Mouse (Mus musculus): ENCODE results near the gene Hbp1.

Hbp1 gene

DNA sequence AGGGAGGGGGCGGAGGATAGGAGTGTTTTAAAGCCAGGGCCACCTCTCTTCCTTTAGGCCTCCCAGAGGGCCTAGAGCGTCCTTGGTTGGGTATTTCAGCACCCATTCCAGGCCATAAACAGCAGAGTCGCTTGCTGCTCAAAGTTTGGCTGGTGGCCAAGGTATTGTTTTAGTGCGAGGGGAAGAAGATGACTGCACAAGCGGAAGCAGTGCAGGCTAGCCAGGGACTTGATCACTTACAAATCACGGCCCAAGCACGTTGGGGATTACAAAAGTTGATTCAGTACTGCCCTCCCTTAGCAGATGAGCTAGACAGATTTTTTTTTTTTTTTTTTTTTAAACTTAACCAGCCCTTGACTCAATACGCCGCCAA lies 310 bp upstream of the Hbp1 start:
- DNase-seq (ENCODE audit: low spot score in 2 of 2) = no peak

DNA sequence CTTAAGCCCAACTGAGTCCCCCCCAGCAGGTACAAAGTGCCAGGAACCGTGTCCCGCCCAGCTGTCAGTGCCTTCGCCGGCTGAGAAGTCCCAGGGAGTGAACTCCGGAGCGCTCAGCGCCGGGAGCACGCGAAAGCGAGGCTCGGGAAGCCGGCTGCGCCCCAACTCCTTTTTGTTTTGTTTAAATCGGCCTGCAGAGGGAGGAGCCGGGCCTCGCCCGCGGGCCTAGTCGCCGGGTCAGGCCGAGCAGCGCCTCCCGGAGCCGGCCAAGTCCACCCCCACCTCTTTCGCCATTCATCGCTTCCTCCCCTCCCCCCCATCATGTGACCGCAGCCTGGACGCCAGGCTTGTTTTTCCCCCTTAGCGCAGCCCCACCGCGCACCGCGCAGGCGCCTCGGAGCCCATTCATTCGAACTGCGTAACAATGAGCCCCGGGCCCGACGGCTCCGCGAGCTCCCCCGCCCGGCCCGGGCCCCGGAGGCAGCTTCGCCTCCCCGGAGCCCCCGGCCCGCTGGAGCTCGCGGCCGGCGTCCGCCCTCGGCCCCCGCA lies 1.1 kb downstream of the Hbp1 start:
- DNase-seq (ENCODE audit: low spot score in 2 of 2) = peak; percentile 83 to 88

DNA sequence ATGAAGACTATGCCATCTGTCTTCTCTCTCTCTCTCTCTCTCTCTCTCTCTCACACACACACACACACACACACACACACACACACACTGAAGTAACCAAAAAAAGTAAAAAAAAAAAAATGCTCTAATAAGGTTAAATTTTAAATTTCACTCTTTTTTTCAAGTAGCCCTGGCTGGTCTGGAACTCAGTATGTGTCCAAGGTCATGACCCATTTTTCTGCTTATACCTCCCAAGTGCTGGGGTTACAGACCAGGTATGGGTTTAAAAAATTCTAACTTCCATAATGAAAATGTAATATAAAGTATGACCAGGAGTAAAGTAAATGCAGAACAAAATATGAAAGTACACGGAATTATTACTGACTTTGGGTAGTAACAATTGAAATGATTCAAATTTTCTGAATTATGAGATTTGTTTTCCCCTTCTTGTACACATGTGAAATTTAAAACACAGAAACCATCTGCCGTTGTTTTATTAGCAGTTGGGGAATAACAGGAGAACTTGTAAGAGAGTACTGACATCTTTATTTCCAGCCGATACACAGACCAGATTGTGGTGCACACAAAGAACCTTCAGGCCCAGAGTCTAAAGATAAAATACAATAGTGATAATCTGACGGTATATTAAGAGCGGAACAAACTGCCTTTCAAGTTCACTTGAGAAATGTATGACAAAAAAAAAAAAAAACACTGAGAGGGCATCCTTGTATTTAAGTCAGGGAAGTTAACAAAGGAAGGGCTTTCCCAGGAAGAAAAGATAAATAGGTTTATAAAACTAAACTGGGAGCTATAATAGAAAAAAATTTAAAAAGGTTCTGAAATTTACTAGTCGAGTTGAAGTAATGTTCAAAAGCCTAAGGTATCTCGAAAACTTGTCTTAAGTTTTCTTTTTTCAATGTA lies 2.0 kb downstream of the Hbp1 start:
- DNase-seq (ENCODE audit: low spot score in 2 of 2) = no peak

DNA sequence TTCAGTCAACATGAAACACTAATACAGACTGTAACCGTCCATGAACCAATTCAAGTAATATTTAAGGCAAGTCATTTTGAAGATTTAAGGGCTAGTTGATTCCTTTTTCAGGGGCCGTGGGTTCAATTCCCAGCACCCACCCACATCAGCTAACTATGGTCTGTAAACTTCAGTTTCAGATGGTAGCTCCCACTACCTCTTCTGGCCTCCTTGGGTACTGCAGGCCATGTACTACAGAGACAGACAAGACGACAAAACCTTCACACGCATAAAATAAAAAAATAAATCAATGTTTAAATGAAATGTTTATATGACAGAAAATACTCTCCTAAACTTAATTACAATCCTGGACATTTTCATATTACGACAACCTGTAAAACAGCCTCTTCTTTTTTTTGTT lies 2.9 kb downstream of the Hbp1 start:
- DNase-seq (ENCODE audit: low spot score in 2 of 2) = no peak

DNA sequence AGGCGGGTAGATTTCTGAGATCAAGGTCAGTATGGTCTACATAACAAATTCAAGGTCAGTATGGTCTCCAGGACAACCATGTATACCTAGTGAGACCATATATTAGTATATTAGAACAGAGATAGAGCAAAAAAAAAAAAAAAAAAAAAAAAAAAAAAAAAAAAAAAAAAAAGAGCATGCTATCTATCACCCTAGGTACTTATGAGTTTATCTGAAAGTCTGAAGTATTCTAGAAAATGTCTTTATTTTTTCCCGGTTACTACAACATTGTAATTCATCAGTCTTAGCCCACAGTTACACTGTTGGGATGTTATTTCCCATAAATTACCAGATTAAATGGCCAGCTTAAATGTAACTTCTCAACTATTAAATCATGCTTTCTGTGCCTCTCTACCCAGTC lies 5.9 kb downstream of the Hbp1 start:
- no peak for DNase-seq (ENCODE audit: low spot score in 2 of 2)

DNA sequence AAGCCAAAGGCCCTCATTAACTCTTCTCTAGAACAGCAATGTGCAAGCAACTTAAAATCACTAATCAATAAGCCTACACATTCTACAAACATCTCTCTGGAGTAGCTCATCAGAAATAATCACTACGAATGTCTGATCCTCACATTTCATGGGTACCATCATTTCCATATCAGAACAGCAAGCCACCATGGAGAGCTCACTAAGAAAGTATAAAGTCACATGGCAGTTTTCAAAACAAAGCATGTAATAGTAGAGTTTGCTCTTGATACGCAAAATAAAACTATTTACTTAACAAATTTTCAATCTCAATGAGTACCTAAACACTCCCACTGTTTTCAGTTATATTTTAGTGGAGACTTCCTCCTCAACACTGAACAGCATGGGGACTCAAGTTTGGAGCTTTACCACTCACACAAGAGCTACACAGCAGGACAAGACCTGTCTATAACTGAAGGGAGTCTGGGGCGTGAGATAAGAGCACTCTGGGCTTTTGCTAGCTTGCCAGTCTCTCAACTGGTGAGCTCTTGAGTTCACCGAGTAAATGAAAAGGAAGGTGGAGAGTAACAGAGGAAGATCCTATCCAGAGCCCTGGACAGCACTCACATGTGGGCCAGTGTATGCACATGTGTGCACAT lies 7.2 kb downstream of the Hbp1 start:
- no peak for DNase-seq (ENCODE audit: low spot score in 2 of 2)

DNA sequence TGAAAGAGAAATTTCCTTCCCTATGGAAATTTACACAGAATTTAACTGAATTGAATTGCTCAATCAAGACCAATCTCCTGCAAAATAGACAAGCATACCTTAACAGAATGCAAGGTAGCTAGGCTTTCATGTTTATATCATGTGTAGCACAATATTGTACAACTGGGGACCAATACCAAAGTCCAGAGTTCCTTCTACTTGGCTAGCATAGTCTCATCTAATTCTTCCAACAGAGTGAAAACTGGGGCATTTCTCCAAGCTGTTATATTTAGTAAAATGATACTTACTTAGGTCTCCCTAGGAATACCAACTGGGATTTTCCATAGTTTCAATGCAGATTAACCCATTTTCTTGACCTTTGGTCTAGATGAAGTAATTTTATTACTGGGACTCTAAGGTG lies 11.3 kb downstream of the Hbp1 start:
- no peak for DNase-seq (ENCODE audit: low spot score in 2 of 2)

DNA sequence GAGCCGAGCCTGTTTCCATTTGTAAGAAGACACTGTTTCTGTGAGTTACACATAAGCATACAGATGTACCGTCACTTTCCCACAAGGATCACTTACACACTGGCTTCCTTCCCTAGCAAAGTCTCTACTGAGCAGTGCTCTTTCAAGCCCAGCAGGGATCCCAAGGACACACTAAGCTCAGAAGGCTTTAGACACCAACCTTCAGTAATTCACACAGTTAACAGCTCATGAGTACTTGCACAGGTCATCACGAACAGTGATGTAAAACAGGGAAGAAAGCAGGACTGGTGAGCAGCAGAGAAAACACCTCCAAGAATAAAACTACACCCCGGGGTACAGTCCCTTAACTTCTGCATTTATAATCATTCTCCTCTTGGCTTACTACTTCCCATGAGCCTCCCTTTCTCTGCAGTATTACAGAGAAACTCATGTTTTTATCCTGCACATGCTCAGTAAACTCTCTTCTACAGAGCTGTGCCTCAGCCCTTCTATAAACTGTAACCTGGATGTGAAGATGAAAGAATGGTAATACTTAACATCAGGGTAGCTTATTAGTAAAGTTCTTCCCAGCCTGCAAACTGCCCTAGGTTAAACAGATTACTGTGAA lies 11.8 kb downstream of the Hbp1 start:
- no peak for DNase-seq (ENCODE audit: low spot score in 2 of 2)

DNA sequence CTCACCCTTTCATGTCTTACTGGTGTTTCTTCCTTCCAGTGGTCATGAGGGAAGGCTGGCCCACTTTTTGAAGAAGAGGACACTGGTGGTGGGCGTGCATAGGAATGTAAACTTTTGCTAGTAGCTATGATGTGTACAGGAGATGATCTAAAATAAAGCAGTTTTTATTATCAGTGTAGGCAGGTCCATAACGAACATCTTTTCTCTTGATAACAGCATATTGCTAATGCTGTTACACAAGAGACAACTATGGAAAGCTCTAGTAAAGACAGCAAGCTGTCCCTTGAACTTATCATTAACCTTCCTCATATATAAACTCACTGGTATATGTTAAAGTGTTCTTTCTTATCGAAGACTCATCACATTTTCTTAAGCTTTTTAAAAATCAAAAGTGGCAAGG lies 12.7 kb downstream of the Hbp1 start:
- DNase-seq (ENCODE audit: low spot score in 2 of 2) = no peak

DNA sequence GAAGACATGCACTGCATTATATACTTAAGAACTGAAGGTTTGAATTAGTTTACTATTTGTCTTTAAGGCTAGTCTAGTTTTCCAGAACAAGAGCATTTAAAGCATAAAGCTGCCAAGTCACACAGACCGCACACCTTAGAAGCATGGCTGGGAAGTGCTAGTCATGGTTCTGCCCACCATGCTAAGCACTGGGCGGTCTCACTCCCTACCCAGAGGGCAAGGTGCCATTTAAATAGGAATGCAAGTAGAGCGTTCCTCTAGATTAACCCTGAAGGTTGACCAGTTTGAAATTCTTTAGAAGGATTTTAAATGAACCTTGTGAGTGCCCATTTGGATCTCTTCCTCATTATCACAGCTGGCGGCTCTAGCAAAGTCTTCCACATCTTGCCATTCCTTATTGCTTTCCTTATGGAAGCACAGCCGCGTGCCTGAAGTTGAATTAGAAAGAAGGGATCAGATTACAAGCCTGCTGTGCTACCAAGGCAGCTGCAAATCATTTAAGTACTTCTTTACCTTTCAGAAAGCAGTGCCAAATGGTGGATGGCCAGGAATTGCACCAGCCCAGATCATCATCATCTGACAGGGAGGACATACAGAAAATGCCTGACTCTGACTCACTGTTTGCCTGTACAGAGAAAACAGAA lies 13.6 kb downstream of the Hbp1 start:
- no peak for DNase-seq (ENCODE audit: low spot score in 2 of 2)

DNA sequence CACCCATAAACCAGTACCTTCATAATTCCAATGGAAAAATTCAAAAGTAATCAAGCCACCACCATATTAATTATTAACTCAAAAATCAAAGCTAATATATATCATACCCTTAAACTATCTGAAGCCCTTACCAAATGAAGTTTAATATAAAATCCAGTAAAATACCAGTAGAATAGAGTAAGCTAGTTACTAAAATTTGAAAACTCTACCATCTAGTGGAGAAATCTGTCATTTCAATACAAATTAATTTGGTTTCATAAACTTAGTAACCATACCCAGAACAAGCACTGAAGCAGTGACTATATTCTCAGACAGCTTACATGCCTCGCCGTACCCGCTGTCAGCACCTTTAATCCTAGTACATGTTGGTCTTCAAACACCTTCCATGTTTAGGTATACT lies 18.5 kb downstream of the Hbp1 start:
- no peak for DNase-seq (ENCODE audit: low spot score in 2 of 2)

DNA sequence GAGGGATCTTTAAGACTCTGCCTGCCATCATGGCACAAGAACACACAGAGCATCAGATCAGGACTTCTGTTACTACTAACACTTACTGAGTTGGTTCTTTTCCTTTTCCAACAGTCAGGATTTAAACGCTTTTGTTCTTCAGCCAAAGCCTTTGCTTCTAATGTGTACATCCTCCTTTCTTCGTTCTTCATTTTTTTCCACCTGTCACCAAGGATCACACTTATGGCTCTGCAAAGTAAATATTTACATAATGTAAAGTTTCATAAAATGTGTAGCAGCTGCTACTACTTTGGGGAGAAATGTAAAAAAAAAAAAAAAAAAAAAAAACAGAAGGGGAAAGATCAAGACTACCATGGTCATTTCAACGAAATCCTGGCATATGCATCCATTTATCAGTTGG lies 21.8 kb downstream of the Hbp1 start:
- no peak for DNase-seq (ENCODE audit: low spot score in 2 of 2)

DNA sequence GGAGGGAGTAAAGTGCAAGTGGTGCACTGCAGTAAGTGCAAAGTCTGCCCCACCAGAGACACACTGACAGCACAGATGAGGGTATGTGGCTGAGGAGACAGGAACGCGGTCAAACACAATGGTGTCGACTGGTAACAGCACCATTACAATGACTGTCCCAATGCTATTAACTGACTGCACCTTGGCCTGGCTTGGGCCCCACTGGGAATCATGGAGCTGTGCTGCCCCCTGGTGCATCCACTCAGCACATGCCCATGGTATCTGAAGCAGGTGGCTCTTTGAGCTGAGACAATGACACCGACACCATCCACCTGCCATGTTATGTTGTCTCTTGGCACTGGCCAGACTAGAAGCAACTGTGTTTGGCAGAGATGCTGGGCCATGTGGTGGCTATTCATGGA lies 23.7 kb downstream of the Hbp1 start:
- peak in 1 of 2 experiments; percentile 54 for DNase-seq (ENCODE audit: low spot score in 2 of 2)

DNA sequence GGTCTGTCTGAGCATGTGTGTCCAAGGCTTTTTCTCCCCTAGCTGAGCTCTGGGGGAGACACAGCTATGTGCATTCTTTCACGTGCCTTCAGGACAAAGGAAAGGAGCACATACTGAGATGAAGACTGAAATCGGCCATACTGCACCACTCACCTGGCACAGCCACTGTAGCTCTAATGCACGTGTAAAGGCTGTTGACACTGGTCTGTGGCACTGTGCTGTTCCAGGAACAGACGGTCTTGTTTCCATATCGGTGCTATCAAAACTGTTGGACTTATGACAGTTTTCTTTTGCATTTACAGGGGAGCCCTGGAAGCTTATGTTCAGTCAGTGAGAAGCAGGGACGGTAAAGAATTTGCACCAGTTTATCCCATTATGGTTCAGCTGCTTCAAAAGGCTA lies 25.0 kb downstream of the Hbp1 start:
- no peak for DNase-seq (ENCODE audit: low spot score in 2 of 2)

DNA sequence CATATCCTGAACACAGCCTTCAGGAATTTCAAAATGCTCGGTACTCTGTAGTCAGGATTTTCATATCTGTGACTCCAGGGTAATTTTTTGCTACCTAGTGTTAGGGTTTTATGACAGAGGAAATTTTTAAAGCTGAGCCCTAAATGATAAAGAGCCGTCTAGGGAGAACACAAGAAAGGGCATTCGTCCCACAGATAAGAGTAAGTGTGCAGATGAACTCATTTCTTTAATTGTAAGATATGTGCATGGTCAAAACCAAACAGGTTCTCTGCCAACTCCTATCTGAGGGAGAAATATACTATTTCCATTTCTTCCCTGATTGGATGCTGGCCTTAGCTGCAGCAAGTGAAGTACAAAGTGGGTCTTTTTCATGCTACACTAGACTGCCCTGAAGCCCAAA lies 26.2 kb downstream of the Hbp1 start:
- no peak for DNase-seq (ENCODE audit: low spot score in 2 of 2)

DNA sequence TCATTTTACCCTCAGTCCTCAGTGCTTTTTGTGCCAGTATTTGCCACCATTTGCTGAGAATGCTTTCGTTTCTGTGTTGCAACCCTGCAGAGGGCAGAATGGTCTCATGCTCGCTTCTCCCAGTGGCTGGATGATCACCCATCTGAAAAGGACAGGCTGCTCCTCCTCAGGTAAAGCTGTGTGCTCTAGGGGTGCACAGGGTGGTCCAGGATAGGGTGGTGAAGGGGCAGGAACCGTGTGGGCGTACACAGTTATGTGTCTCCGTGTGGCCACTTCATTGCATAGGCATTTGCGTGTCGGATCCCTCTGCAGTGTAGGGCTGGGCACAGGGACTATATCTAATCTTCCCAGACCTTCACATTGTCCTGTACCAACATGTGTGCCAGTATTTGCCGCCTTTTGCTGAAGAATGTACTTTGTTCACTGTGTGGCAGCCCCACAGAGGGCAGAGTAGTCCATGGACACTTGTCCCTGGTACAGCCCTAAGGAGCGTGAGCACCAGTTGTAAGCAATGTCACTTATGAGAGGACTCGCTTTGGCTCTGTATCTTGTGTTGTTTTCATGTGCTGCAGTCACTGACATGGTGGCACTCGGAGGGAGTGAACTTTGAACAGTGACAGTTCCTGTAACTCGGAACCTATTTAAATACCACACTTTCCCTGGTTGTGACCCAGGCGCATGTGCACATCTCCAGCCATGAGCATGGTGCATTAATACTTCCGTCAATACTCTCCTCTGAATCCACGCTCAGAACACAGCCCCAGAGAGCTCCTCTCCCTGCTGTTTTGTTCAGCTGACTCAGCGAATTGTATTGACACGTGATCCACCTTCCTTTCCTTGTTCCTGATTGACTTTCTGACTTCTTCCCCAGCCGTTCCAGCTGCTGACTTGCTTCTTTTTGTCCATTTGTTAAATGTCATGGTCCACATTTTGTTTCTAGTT lies 29.6 kb downstream of the Hbp1 start:
- no peak for DNase-seq (ENCODE audit: low spot score in 2 of 2)

DNA sequence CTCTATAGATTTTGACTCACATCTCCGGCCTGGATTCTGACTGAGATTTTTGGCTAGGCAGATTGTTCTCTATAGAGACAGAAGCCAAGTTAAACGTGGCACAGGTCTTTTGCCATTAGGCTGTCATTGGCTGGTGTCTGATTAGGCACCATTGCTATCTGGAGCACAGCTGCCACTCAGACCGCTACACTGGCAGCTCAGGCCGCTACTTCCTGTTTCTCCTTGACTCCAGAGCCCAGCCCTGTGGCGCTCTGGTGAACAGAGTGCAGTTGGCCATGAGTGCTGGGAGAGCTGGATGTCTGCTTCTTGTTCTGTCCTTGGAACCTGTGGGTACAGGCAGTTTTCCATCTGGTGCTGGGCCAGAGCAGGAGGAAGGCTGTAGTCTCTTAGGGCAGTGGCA lies 33.1 kb downstream of the Hbp1 start:
- DNase-seq (ENCODE audit: low spot score in 2 of 2) = no peak

DNA sequence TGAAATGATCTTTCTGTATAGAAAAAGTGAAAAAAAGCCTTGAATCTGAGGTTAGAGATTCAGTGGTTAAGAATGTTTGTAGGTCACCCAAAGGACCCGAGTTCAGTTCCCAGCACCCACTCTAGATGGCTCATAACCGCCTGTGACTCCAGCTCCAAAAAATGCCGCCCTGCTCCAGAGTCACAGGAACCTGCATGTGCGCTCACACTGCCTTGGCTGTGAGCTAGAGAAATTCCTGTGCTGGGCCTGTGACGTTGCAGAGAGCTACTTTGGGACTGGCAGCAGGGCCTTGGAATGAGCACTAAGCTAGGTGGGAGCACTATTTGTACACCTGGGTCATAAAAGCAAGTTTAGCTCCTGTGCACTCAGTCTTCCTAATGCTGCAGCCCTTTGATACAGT lies 33.6 kb downstream of the Hbp1 start:
- no peak for DNase-seq (ENCODE audit: low spot score in 2 of 2)

DNA sequence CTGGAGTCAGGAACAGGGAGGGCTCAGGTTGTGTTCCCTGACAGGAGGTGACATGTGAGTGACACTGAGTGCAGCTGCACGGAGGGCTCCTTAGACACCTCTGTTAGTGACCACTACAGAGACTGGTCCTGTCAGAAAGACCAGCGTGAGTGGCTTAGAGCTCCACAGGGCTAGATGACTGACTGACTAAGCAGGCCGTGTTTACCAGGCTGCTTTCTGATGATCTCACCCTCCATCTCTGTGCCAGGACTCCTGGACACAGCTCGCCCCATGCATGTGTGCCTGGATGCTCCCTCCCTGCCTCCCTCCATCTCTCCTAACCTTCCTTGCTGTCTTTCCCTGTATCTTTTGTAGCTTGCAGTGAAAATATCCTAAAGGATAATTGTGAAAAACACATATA lies 36.7 kb downstream of the Hbp1 start:
- no peak for DNase-seq (ENCODE audit: low spot score in 2 of 2)

DNA sequence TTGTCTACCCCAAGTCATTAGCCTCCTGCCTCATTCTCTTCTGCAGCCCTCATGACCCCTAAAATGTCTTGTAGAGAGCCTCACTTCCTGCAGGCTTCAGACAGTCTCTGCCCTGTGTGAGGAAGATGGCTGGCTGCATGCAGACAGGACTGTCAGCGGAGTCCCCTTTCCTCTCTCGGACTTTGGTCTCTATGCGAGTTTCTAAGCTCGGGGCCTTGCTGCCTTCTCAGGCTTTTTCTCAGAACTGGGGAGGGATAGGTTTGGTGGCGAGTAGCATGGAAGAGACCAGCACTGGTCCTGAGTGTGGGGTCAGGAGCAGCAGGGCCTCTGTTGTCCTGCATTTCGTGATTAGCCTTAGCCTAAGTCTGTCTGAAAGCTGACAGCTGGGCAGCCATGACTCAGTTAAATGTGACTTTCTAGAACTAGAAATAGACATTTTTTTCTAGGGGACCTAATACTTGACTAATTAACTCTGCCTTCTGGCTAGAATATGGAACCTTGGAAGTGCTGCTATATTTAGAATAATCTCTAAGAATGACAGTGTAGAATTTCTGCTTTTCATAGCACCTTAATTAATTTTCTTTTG lies 37.3 kb downstream of the Hbp1 start:
- DNase-seq (ENCODE audit: low spot score in 2 of 2) = no peak

DNA sequence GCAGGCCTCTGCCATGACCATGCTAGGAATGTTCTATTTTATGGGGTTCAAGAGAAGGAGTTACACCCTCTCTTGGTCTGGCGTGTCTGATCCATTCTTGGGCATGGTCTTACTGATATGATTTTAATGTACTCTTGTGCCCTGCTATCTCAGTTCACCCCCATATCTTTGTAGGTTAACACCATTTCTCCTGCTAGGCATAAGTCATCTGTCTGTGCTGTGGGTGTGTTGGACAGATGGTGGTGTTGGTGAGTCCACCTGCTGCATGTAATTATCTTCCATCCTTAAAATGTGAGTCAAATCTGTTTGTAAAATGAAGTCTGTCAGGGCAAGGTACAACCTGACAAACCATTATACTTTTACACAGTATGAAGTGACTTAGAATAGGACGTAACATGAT lies 42.9 kb downstream of the Hbp1 start:
- DNase-seq (ENCODE audit: low spot score in 2 of 2) = no peak
